Mouse (Mus musculus) heart, adult 2 months (tissue): ENCODE measurements around the gene M6pr. TPM values are rescaled to one million over a fixed set of nuclear protein-coding genes. Genes with fewer than 3 reads are reported as not detected.

ENCODE experiments used
- DNase-seq, 2 experiments: peaks; one replicate each; pipeline ENCODE4 v3.0.0; 2021
- H3K27ac ChIP-seq: fragments of 200-600 bp; 2 replicates; pipeline ENCODE4 v1.8.1; 2022
- H3K27me3 ChIP-seq: fragments of 200-500 bp; 2 replicates; pipeline ENCODE4 v1.6.1; 2012; ENCODE audit warnings: mild to moderate bottlenecking, low read length, inconsistent platforms, mixed read lengths; ENCODE audit not compliant: control insufficient read depth, insufficient read depth
- H3K36me3 ChIP-seq: fragments of 200-500 bp; 2 replicates; pipeline ENCODE4 v1.6.1; 2012; ENCODE audit warnings: low read length, inconsistent platforms; ENCODE audit not compliant: control insufficient read depth, insufficient read depth
- H3K4me1 ChIP-seq: fragments of 200-500 bp; 2 replicates; pipeline ENCODE4 v1.6.1; 2011; ENCODE audit warnings: low read length; ENCODE audit not compliant: control insufficient read depth, insufficient read depth
- H3K4me3 ChIP-seq: fragments of 200-600 bp; 2 replicates; pipeline ENCODE4 v1.8.1; 2022
- H3K79me2 ChIP-seq: fragments of 200-500 bp; replicated peaks from 2 replicates; pipeline ENCODE4 v1.6.1; 2012; ENCODE audit warnings: mild to moderate bottlenecking, inconsistent platforms, low read length, moderate library complexity, mixed read lengths; ENCODE audit not compliant: control insufficient read depth, insufficient read depth
- H3K9ac ChIP-seq: fragments of 200-500 bp; 2 replicates; pipeline ENCODE4 v1.6.1; 2012; ENCODE audit warnings: low read depth, mild to moderate bottlenecking, control low read depth, inconsistent platforms, low read length, mixed read lengths
- CTCF ChIP-seq: fragments of 200-600 bp; IDR thresholded peaks from 2 replicates; pipeline ENCODE4 v1.8.1; 2022; ENCODE audit warnings: antibody characterized with exemption, mild to moderate bottlenecking, moderate library complexity
- EP300 ChIP-seq: fragments of 200-500 bp; IDR thresholded peaks from 2 replicates; pipeline ENCODE4 v1.6.1; 2011; ENCODE audit warnings: low read depth, low read length, control low read depth; ENCODE audit not compliant: insufficient read depth
- POLR2A ChIP-seq: fragments of 200-500 bp; IDR thresholded peaks from 2 replicates; pipeline ENCODE4 v1.6.1; 2011; ENCODE audit warnings: mild to moderate bottlenecking, low read depth, low read length, control low read depth; ENCODE audit not compliant: insufficient read depth
- WGBS: fragments of 180-500 bp; shearing (Covaris S2); methylation state at CpG from one replicate; pipeline ENCODE4 v1.1.7; 2018; 5-methylcytosine and 5-hydroxymethylcytosine counted together
- intact Hi-C: fragments of 180-260 bp; cut with DNase I; formaldehyde crosslinking; loops from one replicate; pipeline ENCODE4 v1.15.1; 2025
- polyA plus RNA-seq: library from polyadenylated mRNA; depleted of rRNA; stranded (reverse); fragments of >200 nt; gene quantifications from 2 replicates; pipeline ENCODE4 v1.2.3, GENCODE M21; 2012
- total RNA-seq, 2 experiments: library from RNA; stranded (reverse); gene quantifications; 2 replicates each; pipeline ENCODE4 v1.2.3; 2021

Gene M6pr
- total and polyA plus RNA-seq, 3 experiments, result 27.6 to 43.2 (median 39.8) TPM

- Histone ChIP-seq H3K79me2 (no peaks in the 10 kb centered on the region), H3K4me3 (no peak overlapping the region), H3K4me1 (no peaks in the 10 kb centered on the region; the same call in none of the 2 replicates), H3K27ac (no peak overlapping the region), H3K27me3 (no peaks in the 10 kb centered on the region), H3K36me3 (no peaks in the 10 kb centered on the region), H3K9ac (no peak overlapping the region)
- no peak for TF ChIP-seq EP300
- no peak for TF ChIP-seq CTCF
- no peak for TF ChIP-seq POLR2A
- WGBS, result 71% methylated on average over 7 of the region's 7 CpGs
- DNase-seq, result no peak
- intact Hi-C loops, result loop anchor here (5.0 kb wide), 3 partner anchors 57 to 477 kb away; no protein-coding TSS in a partner anchor
Measured at GRCm38 (mm10) chr6:122334786-122335340, 26.3 kb downstream of the M6pr start.

DNA sequence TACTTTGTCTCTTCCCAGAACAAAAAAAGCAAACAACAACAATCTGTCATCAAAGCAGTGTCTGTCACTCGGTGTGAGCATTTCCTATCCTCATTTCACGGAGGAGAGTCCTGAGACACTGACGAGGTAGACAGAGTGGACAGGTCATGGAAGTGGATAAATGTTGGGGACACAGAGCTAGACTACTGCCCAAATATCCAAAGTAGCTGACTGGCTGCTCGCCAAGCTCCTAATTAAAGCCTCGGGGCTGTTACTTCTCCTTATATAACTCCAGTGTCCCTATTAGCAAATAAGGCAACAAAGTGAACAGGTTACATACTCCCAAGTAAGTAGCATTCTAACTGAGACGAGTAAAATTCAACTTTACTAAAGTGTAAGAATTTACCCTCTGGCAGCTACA, 29.0 kb downstream of the M6pr start:
- no peaks in the 10 kb centered on the region for H3K79me2 ChIP-seq
- H3K4me3 ChIP-seq, result no peak overlapping the region
- H3K9ac ChIP-seq, result no peak overlapping the region
- H3K36me3 ChIP-seq, result no peaks in the 10 kb centered on the region
- peaks cover 2% of the 10 kb centered on the region for H3K4me1 ChIP-seq
- no peaks in the 10 kb centered on the region for H3K27me3 ChIP-seq
- intact Hi-C loops, result loop anchor here (5.0 kb wide), 3 partner anchors 55 to 475 kb away; no protein-coding TSS in a partner anchor
- peak in 1 of 2 experiments; percentile 15 for DNase-seq
- WGBS, result 53% methylated on average over 6 of the region's 6 CpGs
- H3K27ac ChIP-seq, result no peak overlapping the region
- TF ChIP-seq CTCF (no peak), POLR2A (no peak), EP300 (no peak)

DNA sequence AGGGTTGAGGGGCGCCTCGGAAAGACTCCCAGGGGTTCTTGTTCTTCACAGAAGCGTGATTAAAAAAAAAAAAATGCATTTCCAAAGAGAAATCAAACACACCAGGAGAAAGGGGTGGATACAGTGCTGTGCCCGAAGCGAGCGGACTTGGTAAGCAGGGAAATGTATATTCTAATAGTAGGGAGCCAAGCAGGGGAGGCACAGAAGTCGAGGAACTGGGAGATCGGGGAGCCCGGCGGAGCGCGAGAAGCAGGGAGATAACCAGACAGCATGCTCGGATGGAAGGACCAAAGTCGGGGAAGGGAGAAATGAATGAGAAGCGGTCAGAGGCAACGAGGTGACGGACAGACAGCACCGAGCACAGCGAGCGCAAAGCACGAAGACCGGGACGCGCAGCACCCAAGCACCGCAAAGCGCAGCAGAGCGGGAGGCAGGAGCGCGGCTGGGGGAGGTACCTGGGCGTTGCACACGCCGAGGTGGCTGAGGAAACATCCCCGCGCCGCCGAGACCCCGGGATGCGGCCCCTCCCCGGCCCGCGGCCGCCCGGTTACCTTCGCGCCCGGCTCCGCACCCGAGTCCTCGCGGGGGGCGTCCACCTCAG, 30.6 kb downstream of the M6pr start:
- TF ChIP-seq CTCF (no peak), EP300 (no peak), POLR2A (no peak)
- H3K27me3 ChIP-seq, result no peaks in the 10 kb centered on the region
- H3K27ac ChIP-seq, result peak overlapping the region; percentile 80
- peak overlapping the region; percentile 54 for H3K9ac ChIP-seq
- peak in 1 of 2 experiments; percentile 81 for DNase-seq
- under 1% methylated on average over 41 of the region's 51 CpGs for WGBS
- H3K4me1 ChIP-seq, result peaks cover 2% of the 10 kb centered on the region
- H3K4me3 ChIP-seq, result peak overlapping the region; percentile 93
- no peaks in the 10 kb centered on the region for H3K36me3 ChIP-seq
- intact Hi-C loops, result loop anchor here (1.0 to 5.0 kb wide), 4 partner anchors 30 to 473 kb away; no protein-coding TSS in a partner anchor
- no peaks in the 10 kb centered on the region for H3K79me2 ChIP-seq

GRCm38 (mm10) chr6:122339648-122340341, 31.3 kb downstream of the M6pr start:
- peak; percentile 87 to 90 for DNase-seq
- 0% methylated on average over 67 of the region's 71 CpGs for WGBS
- Histone ChIP-seq H3K4me1 (peaks cover 2% of the 10 kb centered on the region), H3K9ac (peak overlapping the region; percentile 73), H3K79me2 (no peaks in the 10 kb centered on the region), H3K27me3 (no peaks in the 10 kb centered on the region), H3K27ac (peak overlapping the region; percentile 80), H3K4me3 (peak overlapping the region; percentile 93), H3K36me3 (no peaks in the 10 kb centered on the region)
- TF ChIP-seq EP300, result no peak
- TF ChIP-seq CTCF, result peak; percentile 27
- intact Hi-C loops, result loop anchor here (1.0 to 5.0 kb wide), 4 partner anchors 30 to 473 kb away; no protein-coding TSS in a partner anchor

DNA sequence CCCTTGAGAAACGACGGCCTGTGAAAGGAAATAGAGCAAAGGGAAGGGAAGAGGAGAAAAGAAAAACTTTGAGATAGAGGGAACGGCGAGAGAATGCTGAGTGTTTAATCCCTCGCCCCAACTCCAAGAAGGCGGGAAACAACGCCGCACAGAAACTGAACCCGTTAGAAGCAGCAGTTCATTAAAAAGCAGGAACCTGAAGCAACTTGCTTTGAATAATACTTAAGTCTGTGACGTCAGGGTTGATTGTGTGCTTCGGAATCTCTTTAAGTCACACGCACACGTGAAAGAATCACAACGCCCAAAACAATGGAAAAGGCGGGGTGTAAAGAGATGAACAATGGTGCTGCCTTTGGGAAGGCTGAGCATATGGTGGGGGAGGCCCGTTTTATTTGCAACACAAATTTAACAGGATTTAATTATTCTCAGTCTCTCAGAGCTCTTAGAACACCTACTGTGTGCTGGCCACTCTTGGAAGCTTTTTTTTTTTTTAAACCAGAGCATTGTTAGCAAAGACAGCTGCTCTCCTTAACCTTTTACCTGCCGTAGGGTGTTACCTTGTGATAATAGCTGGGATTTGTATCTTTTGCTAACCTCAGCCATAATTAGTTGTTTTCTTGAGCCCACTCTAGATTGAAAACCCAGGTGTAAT, 32.0 kb downstream of the M6pr start, which contains the start of gene Phc1:
Phc1 (minus strand) TSS at position 213 of the 652 bp plus-strand sequence.
- Histone ChIP-seq H3K36me3 (no peaks in the 10 kb centered on the region), H3K4me1 (peaks cover 2% of the 10 kb centered on the region; the same call in 1 of the 2 replicates), H3K27ac (peak within 1 kb of the TSS; percentile 80), H3K79me2 (no peaks in the 10 kb centered on the region), H3K4me3 (peak within 1 kb of the TSS; percentile 93), H3K27me3 (no peaks in the 10 kb centered on the region), H3K9ac (peak within 1 kb of the TSS; percentile 73)
- intact Hi-C loops, result no loop called here
- WGBS, result 5% methylated on average over 17 of the region's 17 CpGs
- TF ChIP-seq EP300, result no peak
- TF ChIP-seq POLR2A, result no peak
- no peak for TF ChIP-seq CTCF
- DNase-seq, result no peak
